Mouse (Mus musculus): ENCODE measurements around the gene Mpdu1. TPM values are rescaled to one million over a fixed set of nuclear protein-coding genes. Genes with fewer than 3 reads are reported as not detected.

Gene Mpdu1
- polyA plus RNA-seq, 1 experiment, result 39.1 TPM

DNA sequence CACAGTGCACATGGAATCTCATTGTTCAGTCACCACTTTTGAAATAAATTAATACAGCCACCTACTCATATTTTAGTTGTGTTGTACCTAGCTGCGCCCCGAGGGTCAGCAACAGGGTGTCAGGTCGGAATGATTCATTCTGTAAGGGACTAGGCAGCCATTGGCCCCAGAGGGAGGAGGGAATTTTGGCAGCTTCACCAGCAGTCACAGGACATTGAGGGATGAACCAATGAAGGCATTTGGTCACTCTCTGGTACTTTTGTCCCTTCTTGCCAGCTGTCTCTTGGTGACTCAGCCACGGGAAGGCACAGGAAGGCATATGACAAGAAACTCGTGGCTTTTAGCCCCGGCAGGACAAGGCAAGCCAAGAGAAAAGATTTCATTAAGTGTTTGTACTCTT, 1.4 kb upstream of the Mpdu1 start:
- no peaks in the 10 kb centered on the region for H3K27me3 ChIP-seq (ENCODE audit: control insufficient read depth, insufficient read depth, insufficient read length)
- peak overlapping the region; percentile 35 for H3K4me2 ChIP-seq (ENCODE audit: low read depth)
- H3ac ChIP-seq (ENCODE audit: control insufficient read depth, insufficient read length), result no peak overlapping the region
- peaks cover 27% of the 10 kb centered on the region for H3K79me2 ChIP-seq (ENCODE audit: control insufficient read depth, insufficient read depth)
- TF ChIP-seq MYOG (IDR thresholded peaks at IDR 0.05; ENCODE audit: control insufficient read depth in 1 of 3, insufficient read depth in 1 of 3, insufficient read length in 2 of 3, low read depth in 2 of 3), result peak in 2 of 3 experiments; percentile 62 to 76
- no peak for TF ChIP-seq TCF3 (IDR thresholded peaks at IDR 0.05; ENCODE audit: insufficient read length, low read depth)
- peak in 2 of 3 experiments; percentile 60 for TF ChIP-seq MYOD1 (IDR thresholded peaks at IDR 0.05; ENCODE audit: control insufficient read depth in 1 of 3, insufficient read length in 2 of 3, low read depth in 2 of 3)
- TF ChIP-seq POLR2AphosphoS2 (IDR thresholded peaks at IDR 0.05; ENCODE audit: insufficient read length, low read depth), result peak; percentile 59
- H3K4me3 ChIP-seq, result no peak overlapping the region
- peaks cover 31% of the 10 kb centered on the region for H3K36me3 ChIP-seq (ENCODE audit: control insufficient read depth, insufficient read depth)

DNA sequence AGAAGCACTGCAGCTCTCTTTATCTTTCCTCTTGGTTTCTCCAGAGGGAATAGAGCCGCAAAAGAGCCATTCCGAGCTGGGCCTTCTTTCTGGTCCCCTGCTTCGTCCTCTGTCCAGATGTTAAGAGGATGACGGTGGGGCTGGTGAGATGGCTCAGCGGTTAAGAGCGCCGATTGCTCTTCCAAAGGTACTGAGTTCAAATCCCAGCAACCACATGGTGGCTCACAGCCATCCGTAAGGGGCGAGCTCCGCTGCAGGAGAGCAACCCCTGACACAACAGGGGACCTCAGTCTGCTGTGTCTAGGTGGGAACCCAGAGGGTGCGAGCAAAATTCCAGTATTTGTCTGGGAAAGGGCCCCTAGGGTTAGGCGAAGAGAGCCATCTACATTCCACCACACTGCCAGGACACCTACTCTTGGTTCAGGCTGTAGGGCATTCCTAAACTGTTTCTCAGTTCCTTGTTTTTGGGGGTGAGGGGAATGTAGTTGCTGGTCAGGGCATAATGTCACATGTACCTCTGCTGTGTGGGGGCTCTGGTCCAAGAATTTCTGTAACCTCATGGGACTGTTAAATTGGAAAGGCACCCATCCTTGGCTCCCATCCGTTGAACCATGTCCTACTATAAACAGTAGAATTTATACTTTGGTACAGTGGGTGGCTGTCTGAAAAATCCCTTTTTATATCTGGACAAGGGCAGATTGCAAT, 677 bp upstream of the Mpdu1 start:
- Histone ChIP-seq H3K27me3 (ENCODE audit: control insufficient read depth, insufficient read depth, insufficient read length) (no peaks in the 10 kb centered on the region), H3K4me3 (peak overlapping the region; percentile 63), H3ac (ENCODE audit: control insufficient read depth, insufficient read length) (peak overlapping the region; percentile 29), H3K4me2 (ENCODE audit: low read depth) (peak overlapping the region; percentile 92), H3K36me3 (ENCODE audit: control insufficient read depth, insufficient read depth) (peaks cover 24% of the 10 kb centered on the region), H3K79me2 (ENCODE audit: control insufficient read depth, insufficient read depth) (peaks cover 23% of the 10 kb centered on the region)
- TF ChIP-seq REST (IDR thresholded peaks at IDR 0.05; ENCODE audit: insufficient read depth, insufficient read length) (no peak), E2F4 (IDR thresholded peaks at IDR 0.05; ENCODE audit: insufficient read depth) (no peak), MYOG (IDR thresholded peaks at IDR 0.05; ENCODE audit: control insufficient read depth in 1 of 3, insufficient read depth in 1 of 3, insufficient read length in 2 of 3, low read depth in 2 of 3) (no peak), SRF (IDR thresholded peaks at IDR 0.05; ENCODE audit: control insufficient read depth, insufficient read length, low read depth) (no peak), POLR2A (IDR thresholded peaks at IDR 0.05; ENCODE audit: insufficient read length, low read depth) (no peak), MYOD1 (IDR thresholded peaks at IDR 0.05; ENCODE audit: control insufficient read depth in 1 of 3, insufficient read length in 2 of 3, low read depth in 2 of 3) (no peak), USF1 (IDR thresholded peaks at IDR 0.05; ENCODE audit: low read depth) (no peak), TCF3 (IDR thresholded peaks at IDR 0.05; ENCODE audit: insufficient read length, low read depth) (no peak), MAX (IDR thresholded peaks at IDR 0.05; ENCODE audit: low read depth) (no peak), CEBPB (IDR thresholded peaks at IDR 0.05; ENCODE audit: insufficient read depth, poor library complexity, severe bottlenecking) (no peak), POLR2AphosphoS2 (IDR thresholded peaks at IDR 0.05; ENCODE audit: insufficient read length, low read depth) (no peak), TCF12 (IDR thresholded peaks at IDR 0.05; ENCODE audit: insufficient read depth, poor library complexity, severe bottlenecking) (no peak)

DNA sequence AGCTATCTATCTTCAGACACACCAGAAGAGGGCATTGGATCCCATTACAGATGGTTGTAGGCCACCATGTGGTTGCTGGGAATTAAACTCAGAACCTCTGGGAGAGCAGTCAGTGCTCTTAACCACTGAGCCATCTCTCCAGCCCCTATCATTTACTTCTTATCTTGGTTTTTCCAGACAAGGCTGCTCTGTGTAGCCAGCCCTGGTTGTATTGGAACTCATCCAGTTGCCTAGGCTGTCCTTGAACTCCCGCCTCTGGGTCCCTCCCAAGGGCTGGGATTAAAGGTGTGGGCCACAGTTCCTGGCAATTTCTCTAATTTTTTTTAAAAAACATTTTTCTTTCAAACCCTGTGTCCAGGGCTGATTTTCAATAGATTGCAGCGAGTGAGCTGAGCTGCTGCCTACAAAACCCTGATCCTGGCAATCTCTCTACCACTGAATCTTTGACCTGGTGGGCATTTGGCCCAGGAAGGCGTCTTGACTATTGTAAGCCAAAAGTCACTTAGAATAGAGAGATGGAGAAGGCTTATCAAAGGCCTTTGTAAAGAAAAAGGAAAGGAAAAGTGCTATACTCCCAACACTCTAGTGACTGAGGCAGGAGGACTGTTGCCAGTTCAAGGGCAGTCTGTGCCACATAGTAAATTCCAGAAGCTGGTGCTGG, 1.1 kb downstream of the Mpdu1 start:
- peak overlapping the region; percentile 76 for H3K4me2 ChIP-seq (ENCODE audit: low read depth)
- TF ChIP-seq MAX (IDR thresholded peaks at IDR 0.05; ENCODE audit: low read depth) (no peak), REST (IDR thresholded peaks at IDR 0.05; ENCODE audit: insufficient read depth, insufficient read length) (no peak), TCF3 (IDR thresholded peaks at IDR 0.05; ENCODE audit: insufficient read length, low read depth) (no peak)
- no peak overlapping the region for H3ac ChIP-seq (ENCODE audit: control insufficient read depth, insufficient read length)
- peak overlapping the region; percentile 63 for H3K4me3 ChIP-seq
- H3K27me3 ChIP-seq (ENCODE audit: control insufficient read depth, insufficient read depth, insufficient read length), result no peaks in the 10 kb centered on the region
- H3K36me3 ChIP-seq (ENCODE audit: control insufficient read depth, insufficient read depth), result peaks cover 11% of the 10 kb centered on the region
- peaks cover 23% of the 10 kb centered on the region for H3K79me2 ChIP-seq (ENCODE audit: control insufficient read depth, insufficient read depth)

DNA sequence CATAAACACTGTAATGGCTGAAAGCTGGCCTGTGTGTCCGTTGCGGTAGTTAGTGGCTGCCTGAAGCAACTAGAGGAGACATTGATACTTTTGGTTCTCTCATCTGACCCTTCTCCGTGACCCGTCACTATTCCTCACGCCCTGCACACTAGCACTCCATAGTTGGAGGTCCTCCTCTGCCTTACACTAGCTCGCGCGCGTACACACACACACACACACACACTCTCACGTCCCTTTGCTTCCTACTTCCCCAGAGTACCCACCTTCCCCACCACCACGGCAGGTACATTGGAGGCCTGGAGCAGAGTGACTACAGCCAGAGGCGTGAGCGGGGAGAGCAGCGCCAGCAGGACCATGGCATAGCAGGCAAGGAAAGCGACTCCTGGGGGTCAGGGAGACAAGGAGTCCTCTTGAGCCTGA, 5.0 kb downstream of the Mpdu1 start:
- Histone ChIP-seq H3K27me3 (ENCODE audit: control insufficient read depth, insufficient read depth, insufficient read length) (no peaks in the 10 kb centered on the region), H3K79me2 (ENCODE audit: control insufficient read depth, insufficient read depth) (peaks cover 23% of the 10 kb centered on the region), H3K4me3 (no peak overlapping the region), H3K36me3 (ENCODE audit: control insufficient read depth, insufficient read depth) (no peaks in the 10 kb centered on the region), H3K4me2 (ENCODE audit: low read depth) (no peak overlapping the region), H3ac (ENCODE audit: control insufficient read depth, insufficient read length) (no peak overlapping the region)
- TF ChIP-seq POLR2A (IDR thresholded peaks at IDR 0.05; ENCODE audit: insufficient read length, low read depth) (peak; percentile 2), E2F4 (IDR thresholded peaks at IDR 0.05; ENCODE audit: insufficient read depth) (no peak)

DNA sequence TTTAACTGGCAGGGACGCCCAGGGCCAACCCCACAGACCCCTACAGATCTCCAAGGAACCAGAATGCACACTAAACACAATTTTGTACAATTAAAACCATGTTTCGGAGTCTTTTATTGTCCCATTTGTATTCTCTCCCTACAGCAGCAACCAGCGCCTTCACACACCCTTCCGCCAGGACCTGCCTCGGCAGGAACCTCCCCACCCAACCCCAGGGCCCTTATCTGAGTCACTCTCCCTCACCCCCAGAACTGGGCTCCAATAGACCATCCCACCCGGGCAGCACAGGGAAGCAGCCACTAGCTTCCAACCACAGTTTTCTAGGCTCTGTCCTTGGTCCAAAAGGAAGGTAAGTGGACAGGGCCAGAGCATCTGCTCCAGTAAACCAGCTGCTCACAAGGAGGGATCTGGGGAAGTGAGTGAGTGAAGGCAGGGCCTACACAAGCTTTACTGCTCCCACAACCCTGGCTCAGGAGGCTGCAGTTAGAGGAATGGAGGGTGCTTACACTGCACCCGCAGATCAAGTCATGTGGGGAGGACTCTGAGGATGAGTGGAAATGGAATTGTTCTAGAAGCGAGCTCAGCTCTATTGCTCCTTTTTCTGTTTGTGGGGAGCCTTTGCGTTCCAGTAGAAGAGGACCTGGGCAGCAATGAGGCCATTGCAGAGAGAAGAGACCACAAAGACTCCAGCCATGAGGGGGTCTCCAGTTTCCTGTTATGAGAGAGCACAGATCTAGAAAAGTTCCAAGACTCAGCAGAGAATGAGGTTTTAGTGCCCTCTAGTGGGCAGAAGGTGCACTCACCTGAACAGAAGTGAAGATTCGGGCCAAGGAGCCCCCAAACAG, 5.6 kb downstream of the Mpdu1 start:
- no peak overlapping the region for H3K4me2 ChIP-seq (ENCODE audit: low read depth)
- H3K4me3 ChIP-seq, result no peak overlapping the region
- no peaks in the 10 kb centered on the region for H3K27me3 ChIP-seq (ENCODE audit: control insufficient read depth, insufficient read depth, insufficient read length)
- no peak overlapping the region for H3ac ChIP-seq (ENCODE audit: control insufficient read depth, insufficient read length)
- TF ChIP-seq USF1 (IDR thresholded peaks at IDR 0.05; ENCODE audit: low read depth) (no peak), TCF12 (IDR thresholded peaks at IDR 0.05; ENCODE audit: insufficient read depth, poor library complexity, severe bottlenecking) (no peak), TCF3 (IDR thresholded peaks at IDR 0.05; ENCODE audit: insufficient read length, low read depth) (no peak), MYOG (IDR thresholded peaks at IDR 0.05; ENCODE audit: control insufficient read depth in 1 of 3, insufficient read depth in 1 of 3, insufficient read length in 2 of 3, low read depth in 2 of 3) (no peak), CEBPB (IDR thresholded peaks at IDR 0.05; ENCODE audit: insufficient read depth, poor library complexity, severe bottlenecking) (no peak), MAX (IDR thresholded peaks at IDR 0.05; ENCODE audit: low read depth) (no peak), REST (IDR thresholded peaks at IDR 0.05; ENCODE audit: insufficient read depth, insufficient read length) (no peak), E2F4 (IDR thresholded peaks at IDR 0.05; ENCODE audit: insufficient read depth) (no peak), POLR2AphosphoS2 (IDR thresholded peaks at IDR 0.05; ENCODE audit: insufficient read length, low read depth) (no peak), POLR2A (IDR thresholded peaks at IDR 0.05; ENCODE audit: insufficient read length, low read depth) (no peak), MYOD1 (IDR thresholded peaks at IDR 0.05; ENCODE audit: control insufficient read depth in 1 of 3, insufficient read length in 2 of 3, low read depth in 2 of 3) (no peak), SRF (IDR thresholded peaks at IDR 0.05; ENCODE audit: control insufficient read depth, insufficient read length, low read depth) (no peak)
- peaks cover 6% of the 10 kb centered on the region for H3K36me3 ChIP-seq (ENCODE audit: control insufficient read depth, insufficient read depth)
- H3K79me2 ChIP-seq (ENCODE audit: control insufficient read depth, insufficient read depth), result peaks cover 23% of the 10 kb centered on the region

Measured in myocyte (in vitro differentiated cells).